Mouse (Mus musculus) heart, embryonic 14.5 days (tissue): ENCODE data around the gene Rdh16. TPM values are rescaled to one million over a fixed set of nuclear protein-coding genes. Genes with fewer than 3 reads are reported as not detected.
"Not testable (repeated sequence)": the region's sequence is repeated elsewhere in the genome, so short reads cannot be mapped to it uniquely, and the experiment has no call there.

Experiments used
- ATAC-seq: fragments of 200-750 bp; cut with Nextera tagmentation; 2 replicates; pipeline ENCODE4 v1.8.0; 2017; ENCODE audit warnings: low read depth, moderate TSS enrichment; ENCODE audit not compliant: insufficient number of reproducible peaks, insufficient read depth, low FRiP score
- H3K27ac ChIP-seq, 2 experiments: fragments of 200-500 bp in 1 of 2; fragments of 300-500 bp in 1 of 2; sonication (generic) in 1 of 2; replicated peaks in 1 of 2; 2 replicates each; pipeline ENCODE4 v1.5.1; 2012 to 2014; ENCODE audit warnings: low read depth in 2 of 2, low read length in 2 of 2, control low read depth in 1 of 2, mild to moderate bottlenecking in 1 of 2, mixed read lengths in 1 of 2; ENCODE audit not compliant: control insufficient read depth in 1 of 2, insufficient read depth in 1 of 2
- H3K27me3 ChIP-seq: fragments of 300-500 bp; sonication (generic); 2 replicates; pipeline ENCODE4 v1.6.1; 2014; ENCODE audit warnings: mild to moderate bottlenecking, low read length, control low read depth; ENCODE audit not compliant: control insufficient read depth, insufficient read depth
- H3K36me3 ChIP-seq: fragments of 300-500 bp; sonication (generic); 2 replicates; pipeline ENCODE4 v1.6.1; 2014; ENCODE audit warnings: mild to moderate bottlenecking, control low read depth, low read length, mixed read lengths; ENCODE audit not compliant: control insufficient read depth, insufficient read depth
- H3K4me1 ChIP-seq, 2 experiments: fragments of 200-500 bp in 1 of 2; fragments of 300-500 bp in 1 of 2; sonication (generic) in 1 of 2; 2 replicates each; pipeline ENCODE4 v1.6.1; 2012 to 2014; ENCODE audit warnings: low read length in 2 of 2, control low read depth in 1 of 2, mixed read lengths in 1 of 2; ENCODE audit not compliant: control insufficient read depth in 2 of 2, insufficient read depth in 2 of 2
- H3K4me2 ChIP-seq: fragments of 300-500 bp; sonication (generic); 2 replicates; pipeline ENCODE4 v1.6.1; 2014; ENCODE audit warnings: mild to moderate bottlenecking, low read length
- H3K4me3 ChIP-seq, 2 experiments: fragments of 200-500 bp in 1 of 2; fragments of 300-500 bp in 1 of 2; sonication (generic) in 1 of 2; 2 replicates each; pipeline ENCODE4 v1.5.1; 2012 to 2014; ENCODE audit warnings: low read length in 2 of 2, mild to moderate bottlenecking in 2 of 2, control low read depth in 1 of 2, low read depth in 1 of 2, moderate library complexity in 1 of 2; ENCODE audit not compliant: control insufficient read depth in 1 of 2, insufficient read depth in 1 of 2
- H3K9ac ChIP-seq: fragments of 300-500 bp; sonication (generic); 2 replicates; pipeline ENCODE4 v1.6.1; 2014; ENCODE audit warnings: mild to moderate bottlenecking, low read length
- H3K9me3 ChIP-seq: fragments of 300-500 bp; sonication (generic); 2 replicates; pipeline ENCODE4 v1.6.1; 2016; ENCODE audit warnings: low read length, control low read depth; ENCODE audit not compliant: control insufficient read depth
- WGBS: fragments of 180-500 bp; shearing (Covaris S2); extraction: QIAGEN DNeasy Blood & Tissue Kit; methylation state at CpG from one replicate; pipeline ENCODE4 v1.1.7; 2014; 5-methylcytosine and 5-hydroxymethylcytosine counted together
- polyA plus RNA-seq: library from polyadenylated mRNA; unstranded; fragments of >200 nt; fragmentation: Nextera tagmentation; extraction: Ambion mirVana; gene quantifications from 2 replicates; pipeline ENCODE4 v1.2.1, GENCODE M21; 2014

The Rdh16 gene
- polyA plus RNA-seq, 1 experiment from 2014 or later: not detected

DNA sequence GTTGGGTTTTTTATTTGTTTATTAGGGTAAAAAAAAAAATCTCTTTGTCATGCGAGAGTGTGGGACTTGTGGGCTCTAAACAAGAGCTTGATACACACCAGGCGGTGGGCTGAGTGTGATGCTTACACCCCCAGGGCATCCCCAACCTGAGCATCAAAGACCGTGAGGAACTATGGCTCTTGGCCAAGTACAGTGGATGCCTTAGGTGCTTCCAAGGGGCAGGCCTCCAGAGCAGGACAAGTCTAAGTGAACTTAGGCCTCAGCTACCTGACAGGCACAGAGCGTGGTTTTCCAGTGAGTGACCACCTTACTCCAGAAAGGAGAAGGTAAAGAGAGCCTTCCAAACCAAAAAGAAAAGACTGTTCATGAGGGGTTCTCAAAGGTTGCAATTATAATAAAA lies 86.0 kb downstream of the Rdh16 start:
- Histone ChIP-seq H3K4me3 (no peak overlapping the region), H3K27me3 (no peaks in the 10 kb centered on the region), H3K9me3 (no peaks in the 10 kb centered on the region), H3K27ac (no peak overlapping the region), H3K36me3 (no peaks in the 10 kb centered on the region), H3K9ac (no peak overlapping the region), H3K4me2 (no peak overlapping the region), H3K4me1 (no peaks in the 10 kb centered on the region)
- WGBS: 81% methylated on average over 4 of the region's 4 CpGs
- ATAC-seq: no peak

DNA sequence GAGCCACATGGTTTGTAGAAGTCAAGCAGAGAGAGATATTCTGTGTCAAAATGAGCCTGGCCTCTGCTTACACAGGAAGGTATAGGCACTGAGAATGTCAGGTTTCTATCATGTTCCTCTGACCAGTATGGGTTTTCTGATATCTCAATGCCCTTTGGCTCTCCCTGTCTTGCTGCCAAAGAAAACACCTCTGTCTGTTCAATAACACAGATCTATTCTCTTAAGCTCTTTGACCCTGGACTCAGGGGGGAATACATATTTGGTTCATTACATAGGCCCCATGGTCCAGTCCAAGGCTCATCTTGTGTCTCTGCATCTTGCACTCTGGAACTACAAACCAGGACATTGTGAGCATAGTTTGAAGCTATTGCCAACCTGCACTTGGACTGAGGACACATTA lies 87.7 kb downstream of the Rdh16 start, which contains the start of gene Rdh7:
Gene Rdh7, minus strand, starts transcription at position 213 of the 400 bp plus-strand sequence.
- Histone ChIP-seq H3K36me3 (no peaks in the 10 kb centered on the region), H3K4me1 (no peaks in the 10 kb centered on the region; a peak in 1 of 4 replicates), H3K27ac (no peak within 1 kb of the TSS), H3K27me3 (no peaks in the 10 kb centered on the region), H3K4me2 (no peak within 1 kb of the TSS), H3K9ac (no peak within 1 kb of the TSS), H3K4me3 (no peak within 1 kb of the TSS), H3K9me3 (no peaks in the 10 kb centered on the region)
- no peak for ATAC-seq

- Histone ChIP-seq H3K4me2 (no peak overlapping the region), H3K9ac (no peak overlapping the region), H3K27me3 (no peaks in the 10 kb centered on the region), H3K27ac (no peak overlapping the region), H3K4me1 (no peaks in the 10 kb centered on the region; a peak in 1 of 4 replicates), H3K9me3 (no peaks in the 10 kb centered on the region), H3K36me3 (no peaks in the 10 kb centered on the region), H3K4me3 (no peak overlapping the region)
- ATAC-seq: no peak
- WGBS: 88% methylated on average over 1 of the region's 1 CpGs
Observed at GRCm38 (mm10) chr10:127891481-127891880, 90.5 kb downstream of the Rdh16 start.

DNA sequence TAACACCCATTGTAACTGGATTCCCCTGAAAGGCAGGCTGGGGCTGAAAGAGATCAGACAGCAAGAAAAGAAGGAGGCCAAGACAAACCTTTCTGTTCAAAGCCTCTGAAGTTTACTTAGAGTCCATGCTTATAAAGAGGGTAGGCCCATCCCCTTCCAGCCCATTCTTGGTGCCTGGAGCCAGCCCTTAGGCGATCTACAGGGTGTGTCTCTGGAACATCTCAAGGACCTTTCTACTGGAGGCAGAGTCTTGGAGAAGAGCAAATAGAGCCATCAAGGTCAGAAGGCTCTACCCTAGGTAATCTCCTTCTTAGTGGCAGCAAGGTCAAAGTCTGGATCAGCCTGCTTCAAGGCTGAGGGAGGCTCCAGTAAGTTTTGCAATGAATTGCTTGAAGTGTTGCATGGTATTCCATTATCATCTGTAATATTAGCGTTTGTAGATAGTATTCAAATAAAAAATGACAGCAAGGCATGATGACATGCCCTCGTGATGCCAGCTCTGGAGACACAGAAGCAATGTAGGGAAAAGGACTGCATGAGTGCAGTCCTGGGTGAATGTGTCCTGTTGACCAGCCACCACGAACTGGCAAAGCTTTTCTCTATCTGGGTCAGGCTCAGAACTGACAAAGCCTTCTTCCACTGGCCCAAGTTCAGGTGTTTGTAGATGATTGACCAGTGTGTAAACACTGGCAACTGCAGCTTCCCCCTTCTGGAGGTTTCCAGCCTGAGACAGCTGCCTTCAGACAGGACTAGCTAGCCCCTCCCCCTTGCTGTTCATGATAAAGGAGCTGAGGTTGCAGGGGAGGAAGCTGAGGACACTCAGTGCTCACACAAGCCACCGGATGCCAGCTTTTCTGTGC lies 92.4 kb downstream of the Rdh16 start:
- H3K36me3 ChIP-seq, H3K4me1 ChIP-seq, H3K4me2 ChIP-seq, H3K27ac ChIP-seq, H3K9ac ChIP-seq, H3K4me3 ChIP-seq, H3K27me3 ChIP-seq, H3K9me3 ChIP-seq: not testable (repeated sequence)
- ATAC-seq: 0 out of 2 replicates have a peak, but pooled peaks have one; percentile 13
- WGBS: 57% methylated on average over 5 of the region's 5 CpGs

Other genes starting within 250 kb of the Rdh16 start
- 29.4 and 31.2 TPM in 2 replicates for gene Lrp1, start 180.0 kb upstream of the Rdh16 start, polyA plus RNA-seq
- 25.2 and 25.7 TPM in 2 replicates for gene Stat6, start 158.2 kb upstream of the Rdh16 start, polyA plus RNA-seq
- gene Nemp1, start 134.3 kb upstream of the Rdh16 start, polyA plus RNA-seq: 8.8 and 11.8 TPM in 2 replicates
- 6.4 and 9.0 TPM in 2 replicates for gene Nab2, start 132.6 kb upstream of the Rdh16 start, polyA plus RNA-seq
- gene Myo1a, start 96.0 kb upstream of the Rdh16 start, polyA plus RNA-seq: 0.12 TPM in 1 of 2 replicates, not detected in the other
- 1.3 TPM in 1 of 2 replicates, not detected in the other for gene Tac2, start 76.7 kb upstream of the Rdh16 start, polyA plus RNA-seq
- 2.3 and 2.6 TPM in 2 replicates for gene Zbtb39, start 61.6 kb upstream of the Rdh16 start, polyA plus RNA-seq
- gene Gpr182, start 49.4 kb upstream of the Rdh16 start, polyA plus RNA-seq: 6.1 and 9.3 TPM in 2 replicates
- not detected in 2 replicates for gene Rdh1, start 41.4 kb upstream of the Rdh16 start, polyA plus RNA-seq
- gene Rdh16f1, start 41.4 kb upstream of the Rdh16 start, polyA plus RNA-seq: not detected in 2 replicates
- 0.09 and 0.14 TPM in 2 replicates for gene Rdh9, start 24.8 kb upstream of the Rdh16 start, polyA plus RNA-seq
- gene Rdh19, start 48.8 kb downstream of the Rdh16 start, polyA plus RNA-seq: not detected in 2 replicates
- not detected in 2 replicates for gene Rdh16f2, start 65.3 kb downstream of the Rdh16 start, polyA plus RNA-seq
- not detected in 2 replicates for gene Rdh7, start 87.7 kb downstream of the Rdh16 start, polyA plus RNA-seq
- gene Sdr9c7, start 97.4 kb downstream of the Rdh16 start, polyA plus RNA-seq: not detected in 2 replicates
- not detected in 2 replicates for gene Hsd17b6, start 206.5 kb downstream of the Rdh16 start, polyA plus RNA-seq
- gene Prim1, start 214.0 kb downstream of the Rdh16 start, polyA plus RNA-seq: 44.8 and 44.9 TPM in 2 replicates
- 540 and 614 TPM in 2 replicates for gene Naca, start 234.4 kb downstream of the Rdh16 start, polyA plus RNA-seq